Mouse (Mus musculus) CH12.LX (cell line): ENCODE data around the gene Epb41l5. TPM values are rescaled to one million over a fixed set of nuclear protein-coding genes. Genes with fewer than 3 reads are reported as not detected.
A peak's percentile ranks its signal among the peaks of the same experiment; 100 is the strongest.

Source experiments
- DNase-seq: peaks from one replicate; pipeline ENCODE4 v3.0.0-alpha.2; 2013; ENCODE audit errors: extremely low read depth
- H3K27ac ChIP-seq: 2 replicates; pipeline ENCODE4 v1.5.1; 2012; ENCODE audit warnings: low read depth, mild to moderate bottlenecking, control low read depth, moderate library complexity; ENCODE audit not compliant: insufficient read depth
- H3K27me3 ChIP-seq: replicated peaks from 2 replicates; pipeline ENCODE3; 2012; ENCODE audit warnings: inconsistent platforms
- H3K36me3 ChIP-seq, 2 experiments: replicated peaks in 1 of 2; 2 replicates each; pipeline versions ENCODE3 to v1.6.1; 2012; ENCODE audit warnings: inconsistent platforms in 1 of 2, low read length in 1 of 2, mild to moderate bottlenecking in 1 of 2, mixed read lengths in 1 of 2, moderate library complexity in 1 of 2; ENCODE audit not compliant: control insufficient read depth in 1 of 2, insufficient read depth in 1 of 2
- H3K4me1 ChIP-seq, 2 experiments: 2 replicates each; pipeline ENCODE4 v1.6.1; 2012; ENCODE audit warnings: inconsistent platforms in 1 of 2, moderate library complexity in 1 of 2; ENCODE audit not compliant: insufficient read depth in 2 of 2, control insufficient read depth in 1 of 2
- H3K4me2 ChIP-seq: 2 replicates; pipeline ENCODE4 v1.6.1; 2012; ENCODE audit warnings: low read depth, mild to moderate bottlenecking, control low read depth; ENCODE audit not compliant: poor library complexity, insufficient read depth, severe bottlenecking
- H3K4me3 ChIP-seq, 3 experiments: fragments of 150-350 bp in 1 of 3; sonication (generic) in 1 of 3; replicated peaks in 1 of 3; 2 replicates each; pipeline versions ENCODE3 to v1.5.1; 2011 to 2012; ENCODE audit warnings: low read depth in 2 of 3, low read length in 2 of 3, mild to moderate bottlenecking in 2 of 3, moderate library complexity in 2 of 3, control low read depth in 1 of 3, improper control_type of control experiment in 1 of 3, inconsistent platforms in 1 of 3, mixed read lengths in 1 of 3; ENCODE audit not compliant: poor library complexity in 1 of 3
- H3K79me2 ChIP-seq: replicated peaks from 2 replicates; pipeline ENCODE4 v1.6.1; 2012; ENCODE audit warnings: mild to moderate bottlenecking, moderate library complexity; ENCODE audit not compliant: control insufficient read depth, poor library complexity, insufficient read depth, severe bottlenecking; ENCODE audit errors: extremely low read depth
- H3K9ac ChIP-seq: 2 replicates; pipeline ENCODE4 v1.6.1; 2012; ENCODE audit warnings: low read depth, mild to moderate bottlenecking, control low read depth, moderate library complexity; ENCODE audit not compliant: insufficient read depth
- H3K9me3 ChIP-seq: replicated peaks from 2 replicates; pipeline ENCODE3; 2012; ENCODE audit warnings: low read length, inconsistent platforms, mixed read lengths
- BHLHE40 ChIP-seq: IDR thresholded peaks from 2 replicates; pipeline ENCODE4 v1.6.1; 2011; ENCODE audit warnings: mild to moderate bottlenecking, low read depth, low read length, improper control_type of control experiment
- CTCF ChIP-seq, 2 experiments: IDR thresholded peaks in 1 of 2; conservative IDR thresholded peaks in 1 of 2; 2 replicates each; pipeline ENCODE4 v1.5.1; 2011 to 2012; ENCODE audit warnings: low read depth in 2 of 2, low read length in 2 of 2, improper control_type of control experiment in 1 of 2, inconsistent platforms in 1 of 2, mild to moderate bottlenecking in 1 of 2, moderate library complexity in 1 of 2
- E2F4 ChIP-seq: IDR thresholded peaks from 2 replicates; pipeline ENCODE4 v1.6.1; 2011; ENCODE audit warnings: low read depth, low read length, improper control_type of control experiment; ENCODE audit not compliant: insufficient replicate concordance
- ELF1 ChIP-seq: IDR thresholded peaks from 2 replicates; pipeline ENCODE4 v1.6.1; 2014; ENCODE audit warnings: low read depth, mild to moderate bottlenecking, inconsistent platforms, low read length, improper control_type of control experiment
- EP300 ChIP-seq: IDR thresholded peaks from 2 replicates; pipeline ENCODE4 v1.6.1; 2011; ENCODE audit warnings: low read length, improper control_type of control experiment
- GABPA ChIP-seq: IDR thresholded peaks from 2 replicates; pipeline ENCODE4 v1.6.1; 2012; ENCODE audit warnings: low read depth, low read length, improper control_type of control experiment, inconsistent platforms; ENCODE audit not compliant: insufficient replicate concordance
- HCFC1 ChIP-seq: IDR thresholded peaks from 2 replicates; pipeline ENCODE4 v1.6.1; 2012; ENCODE audit warnings: low read depth, mild to moderate bottlenecking, inconsistent platforms, low read length, improper control_type of control experiment
- IRF4 ChIP-seq: IDR thresholded peaks from 2 replicates; pipeline ENCODE4 v1.6.1; 2014; ENCODE audit warnings: low read depth, mild to moderate bottlenecking, inconsistent platforms, low read length, improper control_type of control experiment
- JUN ChIP-seq: IDR thresholded peaks from 2 replicates; pipeline ENCODE4 v1.6.1; 2011; ENCODE audit warnings: low read depth, mild to moderate bottlenecking, low read length, improper control_type of control experiment, moderate library complexity; ENCODE audit not compliant: insufficient read depth
- JUND ChIP-seq: conservative IDR thresholded peaks from 2 replicates; pipeline ENCODE4 v1.6.1; 2011; ENCODE audit warnings: low read depth, low read length, improper control_type of control experiment
- KAT2A ChIP-seq: IDR thresholded peaks from 2 replicates; pipeline ENCODE4 v1.6.1; 2012; ENCODE audit warnings: low read length, improper control_type of control experiment, inconsistent platforms; ENCODE audit not compliant: insufficient replicate concordance
- MAFK ChIP-seq: IDR thresholded peaks from 2 replicates; pipeline ENCODE4 v1.6.1; 2011; ENCODE audit warnings: low read length, improper control_type of control experiment; ENCODE audit not compliant: insufficient replicate concordance
- MAX ChIP-seq: IDR thresholded peaks from 2 replicates; pipeline ENCODE4 v1.6.1; 2011; ENCODE audit warnings: low read length, improper control_type of control experiment
- MAZ ChIP-seq: IDR thresholded peaks from 2 replicates; pipeline ENCODE4 v1.6.1; 2012; ENCODE audit warnings: low read depth, mild to moderate bottlenecking, inconsistent platforms, low read length, improper control_type of control experiment, moderate library complexity
- MYC ChIP-seq: IDR thresholded peaks from 2 replicates; pipeline ENCODE4 v1.6.1; 2011; ENCODE audit warnings: low read depth, mild to moderate bottlenecking, improper control_type of control experiment, low read length
- NRF1 ChIP-seq: IDR thresholded peaks from 2 replicates; pipeline ENCODE4 v1.6.1; 2014; ENCODE audit warnings: low read depth, mild to moderate bottlenecking, inconsistent platforms, low read length, improper control_type of control experiment, moderate library complexity
- PAX5 ChIP-seq: IDR thresholded peaks from 2 replicates; pipeline ENCODE4 v1.6.1; 2012; ENCODE audit warnings: low read length, inconsistent platforms, mixed read lengths
- POLR2A ChIP-seq: IDR thresholded peaks from 2 replicates; pipeline ENCODE4 v1.6.1; 2011; ENCODE audit warnings: low read depth, mild to moderate bottlenecking, improper control_type of control experiment, low read length
- POLR2AphosphoS2 ChIP-seq: IDR thresholded peaks from 2 replicates; pipeline ENCODE4 v1.6.1; 2011; ENCODE audit warnings: low read depth, low read length, improper control_type of control experiment
- RAD21 ChIP-seq: IDR thresholded peaks from 2 replicates; pipeline ENCODE4 v1.6.1; 2011; ENCODE audit warnings: low read depth, mild to moderate bottlenecking, low read length, improper control_type of control experiment, moderate library complexity
- SIN3A ChIP-seq: IDR thresholded peaks from 2 replicates; pipeline ENCODE4 v1.6.1; 2012; ENCODE audit warnings: low read length, improper control_type of control experiment, inconsistent platforms
- SMC3 ChIP-seq: IDR thresholded peaks from 2 replicates; pipeline ENCODE4 v1.6.1; 2011; ENCODE audit warnings: low read depth, low read length, improper control_type of control experiment
- TBP ChIP-seq: conservative IDR thresholded peaks from 2 replicates; pipeline ENCODE4 v1.6.1; 2011; ENCODE audit warnings: low read depth, low read length, improper control_type of control experiment
- TCF12 ChIP-seq: IDR thresholded peaks from 2 replicates; pipeline ENCODE4 v1.6.1; 2014; ENCODE audit warnings: low read depth, mild to moderate bottlenecking, inconsistent platforms, low read length, improper control_type of control experiment
- UBTF ChIP-seq: IDR thresholded peaks from 2 replicates; pipeline ENCODE4 v1.6.1; 2012; ENCODE audit warnings: low read depth, mild to moderate bottlenecking, inconsistent platforms, low read length, improper control_type of control experiment, moderate library complexity
- USF1 ChIP-seq: IDR thresholded peaks from 2 replicates; pipeline ENCODE4 v1.6.1; 2014; ENCODE audit warnings: low read depth, mild to moderate bottlenecking, inconsistent platforms, low read length, improper control_type of control experiment
- USF2 ChIP-seq: conservative IDR thresholded peaks from 2 replicates; pipeline ENCODE4 v1.6.1; 2011; ENCODE audit warnings: low read depth, low read length, improper control_type of control experiment
- ZC3H11A ChIP-seq: IDR thresholded peaks from 2 replicates; pipeline ENCODE4 v1.6.1; 2012; ENCODE audit warnings: low read depth, mild to moderate bottlenecking, inconsistent platforms, low read length, improper control_type of control experiment
- ZKSCAN1 ChIP-seq: IDR thresholded peaks from 2 replicates; pipeline ENCODE4 v1.6.1; 2012; ENCODE audit warnings: low read depth, inconsistent platforms, low read length, improper control_type of control experiment, borderline replicate concordance
- ZMIZ1 ChIP-seq: IDR thresholded peaks from 2 replicates; pipeline ENCODE4 v1.6.1; 2012; ENCODE audit warnings: low read depth, mild to moderate bottlenecking, inconsistent platforms, low read length, improper control_type of control experiment
- ZNF384 ChIP-seq: IDR thresholded peaks from 2 replicates; pipeline ENCODE4 v1.6.1; 2012; ENCODE audit warnings: low read depth, low read length, improper control_type of control experiment, inconsistent platforms
- dilution Hi-C: fragments of 300-500 bp; cut with MboI; formaldehyde crosslinking; loops from 2 replicates; pipeline ENCODE4 v1.14.3; 2020; ENCODE audit warnings: low sequenced_read_pairs; ENCODE audit not compliant: extremely low pct_unique_long_range_greater_than_20kb, extremely low pct_ligation_motif_present
- in situ Hi-C: fragments of 300-500 bp; cut with MboI; formaldehyde crosslinking; loops from 3 replicates; pipeline ENCODE4 v1.14.3; 2019; ENCODE audit warnings: low sequenced_read_pairs, low pct_ligation_motif_present, low pct_unique_long_range_greater_than_20kb, mixed read lengths
- polyA plus RNA-seq: library from polyadenylated mRNA; unstranded; fragments of >175 nt; gene quantifications from 2 replicates; pipeline ENCODE4 v1.2.1, GENCODE M21; 2012; ENCODE audit warnings: low read depth; ENCODE audit not compliant: insufficient read length
- total RNA-seq, 2 experiments: library from RNA; depleted of rRNA; stranded (reverse); fragments of 300-350 nt in 1 of 2; fragments of >200 nt in 1 of 2; gene quantifications; 2 replicates each; pipeline ENCODE4 v1.2.3; 2012 to 2014

Epb41l5 gene
- total and polyA plus RNA-seq, 3 experiments, result 3.8 to 4.5 (median 4.3) TPM

DNA sequence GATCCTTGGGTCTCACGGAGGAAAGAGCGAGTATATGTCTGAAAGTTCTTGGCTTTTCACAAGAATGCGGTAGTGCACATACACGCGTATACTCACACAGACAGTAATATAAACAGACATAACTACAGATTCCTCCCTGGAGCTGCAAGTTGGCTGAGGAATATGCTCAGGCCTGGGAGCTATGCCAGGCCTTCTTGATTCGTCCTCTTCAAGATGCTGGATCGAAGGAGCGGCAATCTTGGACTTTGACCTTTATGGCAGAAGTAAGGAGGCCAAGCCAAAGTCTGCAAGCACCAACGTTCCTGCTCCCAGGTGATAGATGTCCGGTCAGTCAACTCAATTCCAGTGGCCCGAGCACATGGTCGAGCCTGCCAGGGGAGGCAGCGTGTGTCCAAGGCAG, 117.9 kb downstream of the Epb41l5 start:
- no peak for DNase-seq
- dilution Hi-C loops, result no loop called here
- H3K9ac ChIP-seq, result no peak overlapping the region
- TF ChIP-seq MYC (no peak), KAT2A (no peak), NRF1 (no peak), SIN3A (no peak), UBTF (no peak), JUND (no peak), TCF12 (no peak), MAFK (no peak)
- H3K9me3 ChIP-seq, result peaks cover 20% of the 10 kb centered on the region
- no peak overlapping the region for H3K4me3 ChIP-seq
- H3K27me3 ChIP-seq, result no peaks in the 10 kb centered on the region
- H3K79me2 ChIP-seq, result no peaks in the 10 kb centered on the region
- no peak overlapping the region for H3K4me2 ChIP-seq
- in situ Hi-C loops, result no loop called here
- peaks cover 0 to 28% of the 10 kb centered on the region in 2 experiments for H3K36me3 ChIP-seq
- no peak overlapping the region for H3K27ac ChIP-seq
- H3K4me1 ChIP-seq, result peaks cover 7 to 11% of the 10 kb centered on the region in 2 experiments

DNA sequence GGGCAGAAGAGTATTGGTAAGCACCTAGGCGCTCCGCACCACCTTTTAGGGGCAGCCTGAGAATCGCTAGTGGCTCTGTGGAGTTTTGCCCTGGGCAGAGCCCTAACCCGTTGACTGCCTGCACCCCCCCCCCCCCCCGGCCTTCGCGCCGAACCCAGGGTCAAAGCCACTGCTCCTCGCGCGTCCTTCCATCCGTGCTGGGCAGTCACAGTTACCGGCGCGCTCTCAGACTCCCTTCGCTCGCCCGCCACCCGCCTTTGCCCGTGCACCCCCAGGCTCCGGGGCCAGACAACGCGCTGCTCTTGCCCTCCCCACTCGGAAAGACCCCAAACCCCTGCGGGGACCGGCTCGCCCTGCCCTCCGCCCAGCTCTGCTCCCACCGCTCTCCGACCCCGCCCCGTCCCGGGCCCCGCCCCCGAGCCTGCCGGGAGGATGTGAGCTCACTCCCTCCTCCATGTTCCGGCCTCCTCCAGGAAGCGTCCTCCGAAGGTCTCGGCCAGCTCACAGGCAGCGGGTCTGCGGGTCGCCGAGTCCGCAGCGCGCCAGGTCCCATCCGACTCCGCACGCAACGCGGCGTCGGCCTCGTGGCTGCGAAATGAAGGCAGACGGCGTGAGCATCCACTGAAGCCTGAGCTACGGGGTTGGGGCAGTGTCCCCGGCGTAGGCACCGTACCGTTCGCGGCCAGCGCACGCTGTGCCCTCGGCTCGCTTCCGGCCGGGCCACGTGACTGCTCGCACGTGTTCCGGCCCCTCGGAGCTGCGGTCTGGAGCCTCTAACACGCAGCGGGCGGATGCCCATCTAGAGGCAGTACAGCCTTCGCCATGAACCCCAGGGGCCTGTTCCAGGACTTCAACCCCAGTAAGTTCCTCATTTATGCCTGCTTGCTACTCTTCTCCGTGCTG, 122.9 kb downstream of the Epb41l5 start, which contains the start of gene Tmem185b:
TSS of gene Tmem185b (plus strand) at position 472 of the 903 bp plus-strand sequence.
- peak within 1 kb of the TSS; percentile 60 for H3K9ac ChIP-seq
- no peak for TF ChIP-seq E2F4
- no peak for TF ChIP-seq MAFK
- TF ChIP-seq HCFC1, result peak; percentile 56
- TF ChIP-seq BHLHE40, result peak; percentile 95
- peak; percentile 74 for TF ChIP-seq POLR2A
- no peak for TF ChIP-seq ZKSCAN1
- TF ChIP-seq SIN3A, result no peak
- TF ChIP-seq ZNF384, result no peak
- TF ChIP-seq IRF4, result no peak
- no peak for TF ChIP-seq GABPA
- TF ChIP-seq NRF1, result no peak
- TF ChIP-seq ZC3H11A, result no peak
- no peak for TF ChIP-seq CTCF (conservative IDR thresholded peaks at IDR 0.05 in 1 of 2, IDR thresholded peaks at IDR 0.05 in 1 of 2; ENCODE audit: low read depth in 2 of 2, low read length in 2 of 2)
- peak; percentile 99 for TF ChIP-seq MAX
- TF ChIP-seq ZMIZ1, result no peak
- TF ChIP-seq TBP, result no peak
- TF ChIP-seq RAD21, result no peak
- TF ChIP-seq USF2, result peak; percentile 70
- no peak for TF ChIP-seq SMC3
- peak; percentile 87 for TF ChIP-seq MYC
- no peak for TF ChIP-seq JUND
- no peak for TF ChIP-seq POLR2AphosphoS2
- no peak for TF ChIP-seq MAZ
- TF ChIP-seq JUN, result no peak
- TF ChIP-seq USF1, result peak; percentile 85
- peak; percentile 59 for TF ChIP-seq ELF1
- no peak for TF ChIP-seq EP300
- TF ChIP-seq TCF12, result 0 out of 2 replicates have a peak, but pooled peaks have one; percentile 28
- no peak for TF ChIP-seq PAX5
- no peak for TF ChIP-seq UBTF

More for the DNA sequence above, 122.9 kb downstream of the Epb41l5 start, which contains the start of gene Tmem185b:
- no peaks in the 10 kb centered on the region for H3K79me2 ChIP-seq
- in situ Hi-C loops (no loop called here), dilution Hi-C loops (no loop called here)
- peak; percentile 62 for DNase-seq
- H3K9me3 ChIP-seq, result peaks cover 20% of the 10 kb centered on the region
- no peaks in the 10 kb centered on the region for H3K27me3 ChIP-seq
- H3K36me3 ChIP-seq, result peaks cover 0 to 28% of the 10 kb centered on the region in 2 experiments
- peak within 1 kb of the TSS; percentile 57 for H3K27ac ChIP-seq
- peak within 1 kb of the TSS; percentile 44 to 90 (median 64) for H3K4me3 ChIP-seq
- peaks cover 7 to 16% of the 10 kb centered on the region in 2 experiments for H3K4me1 ChIP-seq
- H3K4me2 ChIP-seq, result peak within 1 kb of the TSS; percentile 87
